Mouse (Mus musculus) cerebellum, postnatal 36 days (tissue): ENCODE measurements around the gene Cab39l.

Experiments
- DNase-seq, 2 experiments: peaks; one replicate each; pipeline ENCODE4 v3.0.0; 2021 to 2022; ENCODE audit warnings: mixed read lengths in 2 of 2

Gene Cab39l

DNA sequence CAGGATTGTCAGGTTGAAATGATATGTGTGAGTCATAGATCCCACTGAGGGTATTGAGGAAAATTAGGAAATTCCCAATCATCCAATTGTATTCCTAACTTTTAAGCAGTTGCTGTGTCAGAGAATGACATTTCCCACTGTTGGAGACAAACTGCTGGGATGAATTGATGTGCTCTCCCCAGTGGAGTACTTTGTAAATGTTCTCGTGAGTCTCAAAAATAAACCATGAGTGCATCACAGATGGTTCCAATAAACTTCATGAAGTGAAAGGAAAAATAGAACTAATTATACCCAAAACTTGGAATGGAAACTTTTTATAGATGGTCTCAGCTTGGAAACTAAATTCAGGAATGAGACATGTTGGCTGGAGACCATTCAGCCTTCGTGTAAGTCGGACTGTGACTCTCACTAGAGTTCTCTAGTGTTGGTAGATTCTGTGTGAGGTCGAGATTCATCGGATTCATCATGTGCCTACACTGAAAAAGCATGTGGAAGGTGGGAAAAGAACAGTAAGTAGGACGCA is 73.2 kb downstream of the Cab39l start:
- no peak for DNase-seq

DNA sequence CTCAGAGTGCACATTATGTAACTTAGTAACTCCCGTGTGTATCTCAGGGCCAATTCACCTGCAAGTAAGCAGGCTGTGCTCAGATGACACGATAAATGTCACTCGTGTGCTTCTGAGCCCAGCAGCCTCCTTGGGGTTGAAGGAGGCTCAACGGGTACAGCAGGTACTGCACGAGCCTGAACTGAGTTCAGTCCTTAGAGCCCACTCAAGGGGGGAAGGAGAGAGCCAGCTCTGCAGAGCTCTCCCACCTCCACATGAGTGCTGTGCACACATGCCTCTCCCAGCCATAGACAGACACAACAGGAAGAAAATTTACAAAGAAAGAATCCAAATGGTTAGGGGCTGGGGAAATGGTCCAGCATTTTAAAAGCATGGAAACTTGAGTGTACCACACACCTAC is 85.1 kb downstream of the Cab39l start:
- DNase-seq: no peak

DNA sequence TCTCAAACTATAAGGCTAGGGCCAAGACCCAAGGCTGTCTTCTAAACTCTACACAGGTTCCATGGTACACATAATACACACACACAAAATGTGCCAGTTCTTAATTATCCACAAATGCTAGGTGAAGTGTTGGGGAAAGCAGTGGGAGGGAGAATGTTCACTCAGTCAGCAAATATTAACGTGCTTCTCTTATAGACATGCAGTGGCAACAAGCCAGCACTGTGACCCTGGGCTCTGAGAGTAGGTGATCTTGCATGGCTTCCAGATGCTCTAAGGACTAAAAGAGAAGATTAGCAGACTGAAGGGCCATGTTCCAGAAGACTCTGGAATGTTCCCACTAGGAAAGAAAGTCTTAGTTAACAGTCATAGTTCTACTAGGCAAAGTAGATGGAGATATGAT is 90.0 kb downstream of the Cab39l start:
- DNase-seq: no peak

DNA sequence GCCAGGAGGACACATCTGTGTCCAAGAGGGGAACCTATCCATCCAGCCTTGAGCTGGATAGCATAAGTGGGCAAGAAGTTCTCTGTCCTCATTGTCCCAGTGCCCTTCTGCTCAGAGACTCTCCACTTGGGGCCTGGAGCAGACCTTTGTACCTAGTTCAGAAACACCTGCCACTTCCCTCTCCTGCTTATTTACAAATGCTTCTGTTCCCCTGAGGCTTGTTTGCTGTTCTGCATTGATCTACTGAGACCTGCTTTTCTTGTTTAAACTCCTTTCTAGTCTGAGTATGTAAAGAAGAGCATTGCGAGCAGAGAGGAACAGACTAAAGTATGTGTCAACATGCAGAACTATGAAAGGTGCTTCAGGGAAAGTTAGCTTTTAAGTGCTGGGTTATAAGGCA is 92.2 kb downstream of the Cab39l start:
- DNase-seq: no peak

DNA sequence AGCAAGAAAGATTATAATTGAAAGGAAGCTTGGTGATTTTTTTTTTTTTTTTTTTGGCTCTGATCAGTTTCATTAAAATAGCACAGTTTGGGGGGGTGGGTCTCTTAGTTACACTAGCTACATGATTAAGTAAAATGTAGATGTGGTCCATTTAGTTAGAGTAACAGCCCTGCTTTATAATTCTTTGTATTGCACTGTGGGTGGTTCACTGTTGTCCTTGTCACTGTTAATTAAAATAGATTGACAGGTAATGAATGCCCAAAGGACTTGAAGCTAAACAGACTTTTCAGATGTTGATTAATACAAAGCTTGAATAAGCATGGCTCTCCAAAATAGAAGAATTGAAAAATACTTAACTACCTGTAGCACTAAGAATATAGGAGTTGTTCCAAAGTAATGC is 93.1 kb downstream of the Cab39l start:
- no peak for DNase-seq

DNA sequence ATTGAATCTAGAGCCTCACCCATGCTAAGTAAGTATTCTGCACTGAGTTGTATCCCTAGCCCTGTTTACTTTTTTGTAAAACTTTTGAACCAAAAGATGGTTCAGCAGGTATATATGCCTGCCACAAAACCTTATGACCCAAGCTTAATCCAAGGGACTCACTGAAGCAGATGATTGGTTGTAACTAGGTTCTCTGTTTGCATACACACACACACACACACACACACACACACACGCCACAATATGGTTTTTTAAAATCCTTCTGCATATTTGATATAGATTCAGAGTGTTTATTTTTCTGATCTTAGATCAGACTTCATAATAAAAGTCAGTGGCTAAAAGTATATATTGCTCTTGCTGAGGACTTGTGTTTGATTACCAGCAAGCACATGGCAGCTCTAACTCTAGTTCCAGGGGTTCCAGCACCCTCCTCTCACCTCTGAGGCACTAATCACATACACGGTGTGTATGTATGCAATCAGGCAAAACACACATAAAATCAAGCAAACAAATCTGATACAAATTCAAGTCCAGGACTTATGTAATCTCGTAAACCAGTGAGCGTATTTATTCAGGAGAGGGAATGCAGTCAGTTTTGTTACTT is 97.2 kb downstream of the Cab39l start:
- DNase-seq: no peak

DNA sequence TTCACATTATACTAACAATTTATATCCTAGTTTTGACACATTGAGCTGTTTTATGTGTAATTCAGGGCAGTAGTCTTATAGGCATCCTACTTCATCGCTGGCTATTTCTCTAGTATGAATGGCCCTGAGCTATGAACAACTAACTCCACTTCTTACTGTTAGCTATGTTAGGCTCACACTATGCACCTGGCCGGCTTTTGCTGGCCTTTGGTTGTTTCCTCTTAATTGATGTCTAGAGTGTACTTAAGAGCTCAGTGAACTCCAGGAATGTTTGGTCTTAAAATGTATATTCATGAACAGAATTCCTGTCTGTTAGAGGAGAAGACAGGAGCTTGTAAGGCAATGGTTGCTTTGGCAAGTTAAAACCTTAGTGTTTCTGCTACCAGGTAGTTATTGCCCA is 99.5 kb downstream of the Cab39l start:
- DNase-seq: no peak

DNA sequence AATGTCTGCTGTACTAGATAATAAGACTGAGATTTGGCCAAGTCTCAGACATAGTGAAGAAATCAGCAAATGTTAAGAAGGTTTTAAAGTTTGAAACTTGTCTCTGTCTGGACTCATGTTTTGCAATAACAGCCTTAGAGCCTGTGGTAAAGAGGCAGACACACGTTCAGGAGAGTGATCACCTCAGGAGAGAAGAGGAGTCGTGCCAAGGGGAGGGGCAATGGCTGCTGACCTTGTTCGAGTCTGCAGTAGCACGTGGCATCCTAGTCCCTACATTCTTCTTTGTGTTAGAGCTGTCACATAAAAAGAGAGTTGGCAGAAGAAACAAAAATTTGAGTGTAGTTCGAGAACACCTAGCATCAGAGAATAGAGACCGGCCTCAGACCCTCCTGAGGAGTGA is 100.0 kb downstream of the Cab39l start:
- DNase-seq: no peak

DNA sequence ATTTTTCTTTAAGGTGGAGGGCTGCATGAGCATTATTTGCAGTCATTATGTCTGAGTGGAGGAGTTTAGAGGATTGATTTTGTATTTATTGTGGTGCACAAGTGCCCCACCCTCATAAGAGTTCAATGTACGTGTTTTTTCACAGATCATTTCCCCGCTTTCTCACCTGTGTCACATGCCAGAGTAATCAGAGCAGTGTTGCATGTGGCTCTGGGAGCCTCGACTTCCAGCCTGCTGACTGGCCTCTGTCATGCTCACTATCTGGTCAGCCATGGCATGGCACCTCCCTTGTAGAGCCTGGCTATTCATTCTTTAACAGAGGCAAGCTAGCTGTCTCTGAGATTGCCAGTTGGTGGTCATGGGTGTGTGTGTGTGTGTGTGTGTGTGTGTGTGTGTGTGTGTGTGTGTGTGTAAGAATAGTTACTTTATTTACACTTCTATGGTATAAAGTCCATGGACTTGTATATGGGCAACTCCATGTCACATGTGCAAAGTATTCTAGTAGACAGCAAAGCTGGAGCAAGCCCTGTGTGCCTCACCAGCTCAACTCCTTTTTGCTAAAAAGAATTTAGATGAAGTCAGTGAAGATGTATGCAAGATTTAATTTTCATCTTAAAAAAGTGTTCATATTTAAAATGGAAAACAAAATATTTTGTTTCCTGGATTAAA is 102.5 kb downstream of the Cab39l start:
- no peak for DNase-seq

DNA sequence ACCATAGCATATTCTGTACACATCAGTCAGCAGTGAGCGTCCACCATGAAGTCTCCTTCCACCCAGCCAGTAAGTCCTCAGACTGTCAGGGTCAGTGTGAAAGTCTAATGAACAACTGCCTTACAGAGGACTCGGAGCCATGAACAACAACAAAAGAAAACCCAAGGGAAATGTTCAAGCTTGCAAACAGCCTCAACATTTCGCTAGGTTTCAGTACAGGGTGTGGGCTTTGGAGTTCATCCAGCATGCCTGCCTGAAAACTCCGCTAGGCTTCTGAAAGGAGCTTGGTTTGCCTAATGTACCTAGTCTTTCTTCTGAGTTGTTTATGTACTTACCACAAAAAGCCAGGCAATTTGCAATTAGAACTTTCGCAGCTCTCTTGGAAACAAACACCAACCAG is 103.2 kb downstream of the Cab39l start:
- no peak for DNase-seq

DNA sequence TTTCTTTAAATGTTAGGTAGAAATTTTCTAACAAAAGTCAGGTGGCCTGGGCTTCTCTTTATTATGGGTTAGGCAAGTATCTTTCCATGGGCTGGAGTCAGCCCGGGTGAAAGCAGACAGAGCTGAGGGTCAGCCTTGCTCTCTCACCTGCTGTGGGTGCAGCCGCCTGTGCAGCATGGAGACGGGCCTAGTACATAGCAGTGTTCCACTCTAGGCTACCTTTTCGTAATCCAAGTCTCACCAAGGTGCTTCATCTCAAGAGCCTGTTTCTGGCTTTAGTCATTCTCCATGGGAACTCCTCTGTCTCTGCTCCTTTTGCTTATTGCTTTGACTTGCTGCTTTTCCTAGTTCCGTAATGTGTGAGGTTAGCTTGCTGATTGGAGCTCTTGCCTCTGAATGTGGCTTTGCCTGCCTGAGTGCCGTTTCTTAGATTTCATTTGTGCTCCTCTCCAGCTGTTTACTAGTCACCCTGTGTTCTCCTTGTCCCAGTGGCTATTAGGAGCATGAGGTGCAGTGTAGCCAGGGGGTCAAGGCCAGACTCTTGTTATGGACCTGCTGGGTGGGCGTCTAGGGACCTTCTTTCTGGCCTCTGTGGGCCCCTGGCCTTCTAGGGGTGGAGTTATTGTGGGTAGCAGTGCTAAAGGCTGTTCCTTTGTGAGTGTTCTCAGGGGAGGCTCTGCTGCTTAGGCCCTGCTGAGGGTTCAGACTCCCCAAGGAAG is 105.5 kb downstream of the Cab39l start:
- no peak for DNase-seq

DNA sequence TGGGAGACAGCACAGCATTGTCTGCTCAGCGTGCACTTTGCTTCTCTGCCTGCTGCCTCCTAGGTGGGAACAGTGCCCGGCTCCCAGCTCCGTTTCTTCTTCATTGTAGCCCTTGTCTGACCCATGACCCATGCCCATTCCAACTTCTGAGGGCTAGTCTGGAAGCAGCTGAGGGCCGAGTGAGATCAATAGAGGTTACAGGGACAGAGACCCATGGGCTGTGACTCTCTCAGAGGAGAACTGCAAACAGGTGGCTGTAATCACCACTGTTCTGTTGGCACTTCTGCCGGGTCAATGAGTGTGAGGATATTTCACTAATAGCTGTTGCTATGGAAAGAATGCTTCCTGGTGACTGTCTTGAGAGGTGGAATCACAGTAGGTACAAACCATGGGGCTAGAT is 106.8 kb downstream of the Cab39l start:
- no peak for DNase-seq

DNA sequence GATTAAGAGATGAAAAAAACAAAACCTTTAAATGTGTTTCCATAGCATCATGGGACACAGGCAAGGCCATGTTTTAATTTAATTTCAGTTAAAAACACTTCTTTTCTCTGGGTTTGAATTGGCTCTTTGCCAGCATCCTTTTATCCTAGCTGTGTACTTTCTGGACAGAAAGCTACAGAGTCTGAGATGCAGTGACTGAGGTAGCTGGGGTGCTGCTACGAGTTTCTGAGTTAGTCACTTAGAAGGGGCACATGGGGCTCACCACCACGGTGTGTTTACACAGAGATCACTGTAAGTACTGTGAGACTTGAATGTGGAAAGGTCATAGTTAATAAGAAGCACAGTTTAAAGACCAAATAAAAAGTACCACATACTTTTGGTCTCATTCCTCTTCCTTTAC is 107.8 kb downstream of the Cab39l start:
- DNase-seq: no peak

DNA sequence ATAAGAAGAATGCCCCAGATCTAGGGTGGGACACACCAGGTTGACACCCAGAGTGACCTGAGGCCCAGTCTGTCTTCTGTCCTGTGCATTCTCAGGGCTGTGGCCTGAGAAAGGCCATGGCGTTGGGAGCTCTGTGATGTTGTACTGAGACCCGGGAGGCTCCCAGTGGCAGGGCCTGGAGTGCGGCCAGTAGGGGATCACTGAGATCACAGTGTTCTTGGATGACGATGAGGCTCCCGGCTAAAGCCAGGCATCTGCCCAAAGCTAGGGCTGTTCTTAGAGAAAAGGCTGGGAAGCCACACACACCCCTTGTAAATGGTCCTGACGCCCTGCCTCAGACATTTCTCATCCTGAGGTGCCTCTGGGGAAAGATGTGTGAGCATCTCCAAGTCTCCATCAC is 108.3 kb downstream of the Cab39l start:
- DNase-seq: peak in 1 of 2 experiments; percentile 20

DNA sequence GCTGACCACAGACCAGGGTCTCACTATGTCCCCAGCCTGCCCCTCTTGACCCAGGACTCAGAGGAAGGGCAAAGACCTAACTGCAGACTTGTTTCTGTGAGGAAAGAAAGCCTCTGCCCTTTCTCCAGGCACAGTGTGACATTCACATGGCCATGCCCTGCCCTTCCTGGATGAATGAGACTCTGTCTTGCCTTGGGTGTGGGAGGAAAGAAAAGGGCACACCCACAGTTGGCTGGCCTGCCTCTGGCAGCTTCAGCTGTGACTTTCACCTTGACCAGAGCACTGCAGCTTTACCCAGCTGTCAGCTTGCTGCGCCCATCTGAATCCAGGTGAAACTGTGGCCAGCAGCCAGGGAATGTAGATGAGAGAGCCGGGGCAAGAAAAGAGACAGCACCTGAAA is 110.1 kb downstream of the Cab39l start:
- no peak for DNase-seq

DNA sequence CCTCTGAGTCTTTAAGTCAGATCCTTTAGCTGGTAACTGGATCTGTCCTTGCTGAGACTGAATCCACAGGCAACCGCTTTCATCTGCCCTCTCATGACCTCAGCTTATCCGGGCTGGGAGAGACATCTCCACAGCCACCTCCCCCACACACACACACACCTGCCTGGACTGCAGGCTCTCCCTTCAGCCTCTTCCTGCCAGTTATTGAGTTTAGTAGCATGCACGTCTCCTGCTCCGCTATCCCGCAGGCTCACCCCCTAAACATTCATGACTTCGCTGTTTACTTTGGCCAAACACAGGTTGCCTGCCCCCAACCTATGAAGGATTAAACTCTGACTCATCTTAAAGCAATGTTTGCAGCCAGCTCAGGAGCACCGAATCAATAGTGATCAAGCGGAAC is 111.2 kb downstream of the Cab39l start:
- DNase-seq: no peak

DNA sequence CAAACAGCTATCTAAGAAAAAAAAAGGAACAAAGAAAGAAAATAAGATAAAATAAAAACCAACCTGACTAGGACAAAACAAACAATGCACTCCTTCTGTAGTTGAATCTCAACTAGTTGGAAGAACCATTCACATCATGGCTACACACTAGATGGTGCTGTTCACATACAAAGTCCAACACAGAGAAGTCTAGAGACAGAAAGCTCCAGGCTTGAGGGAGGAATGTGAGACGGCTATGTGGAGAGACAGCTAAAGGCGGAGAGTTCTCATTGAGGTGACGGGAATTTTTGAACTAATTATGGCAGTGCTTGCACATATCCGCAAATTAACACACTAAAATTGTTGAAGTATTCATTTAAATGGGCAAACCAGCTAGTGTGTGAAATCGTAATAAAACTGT is 113.3 kb downstream of the Cab39l start:
- no peak for DNase-seq

DNA sequence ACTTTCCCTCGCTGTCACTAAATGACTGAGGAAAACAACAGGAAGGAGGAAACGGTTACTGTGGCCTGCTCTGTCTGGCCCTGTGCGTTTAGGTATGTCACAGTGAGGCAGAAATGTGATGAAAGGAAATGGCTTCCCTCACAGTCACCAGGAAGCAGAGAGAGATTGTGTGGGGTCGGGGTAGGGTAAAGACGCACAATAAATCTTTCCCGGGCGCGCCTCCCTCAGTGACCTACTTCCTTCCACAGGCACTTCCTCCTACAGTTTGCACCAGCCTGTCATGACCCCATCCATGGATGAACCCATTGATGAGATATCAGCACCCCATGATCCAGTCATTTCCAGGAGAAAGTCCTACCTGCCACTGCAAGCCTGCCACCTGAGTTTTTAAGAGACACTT is 114.2 kb downstream of the Cab39l start:
- no peak for DNase-seq

DNA sequence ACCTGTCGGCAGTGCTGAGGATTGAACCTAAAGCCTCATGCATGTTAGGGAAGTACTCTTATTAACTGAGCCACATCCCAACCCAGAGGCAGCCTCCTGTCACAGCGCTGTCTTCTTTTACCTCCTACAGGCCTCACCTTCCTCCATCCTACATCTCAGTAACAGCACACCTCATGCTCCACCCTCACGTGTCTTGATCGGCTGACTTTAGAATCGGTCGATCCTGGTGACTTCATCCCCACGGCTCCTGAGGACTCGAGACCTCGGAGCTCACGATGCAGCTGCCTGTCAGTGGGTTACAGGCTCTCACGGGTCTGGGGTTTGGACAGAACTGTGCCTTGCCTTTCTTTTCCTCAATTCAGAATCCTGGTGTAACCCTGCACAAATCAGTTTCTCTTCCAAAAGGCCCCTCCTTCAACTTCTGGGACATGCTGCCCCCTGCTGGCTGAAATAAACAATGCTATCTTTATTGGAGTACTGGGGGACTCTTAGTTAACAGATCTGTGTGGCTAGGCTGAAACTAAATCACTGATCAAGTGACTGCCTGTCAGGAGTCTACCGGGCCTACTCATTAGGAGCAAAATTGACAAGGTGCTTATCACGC is 115.3 kb downstream of the Cab39l start:
- DNase-seq: peak; percentile 53 to 64

DNA sequence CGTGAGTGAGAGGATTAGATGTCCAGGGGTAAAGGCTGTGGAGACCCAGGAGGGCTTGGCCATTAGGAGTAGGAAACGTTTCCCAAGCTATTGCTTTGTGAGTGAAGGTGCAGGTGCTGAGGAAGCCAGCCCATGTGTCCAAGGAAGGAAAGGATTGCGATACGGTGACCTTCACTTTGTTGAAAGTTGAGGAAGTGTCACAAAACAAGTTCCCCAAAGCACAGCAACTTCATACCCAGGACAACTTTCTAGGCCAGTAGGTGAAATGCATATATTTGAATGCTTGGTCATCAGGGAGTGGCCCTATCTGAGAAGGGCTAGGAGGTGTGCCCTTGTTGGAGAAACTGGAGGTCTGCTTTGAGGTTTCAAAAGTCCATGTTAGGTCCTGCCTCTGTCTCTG is 116.3 kb downstream of the Cab39l start:
- DNase-seq: no peak

DNA sequence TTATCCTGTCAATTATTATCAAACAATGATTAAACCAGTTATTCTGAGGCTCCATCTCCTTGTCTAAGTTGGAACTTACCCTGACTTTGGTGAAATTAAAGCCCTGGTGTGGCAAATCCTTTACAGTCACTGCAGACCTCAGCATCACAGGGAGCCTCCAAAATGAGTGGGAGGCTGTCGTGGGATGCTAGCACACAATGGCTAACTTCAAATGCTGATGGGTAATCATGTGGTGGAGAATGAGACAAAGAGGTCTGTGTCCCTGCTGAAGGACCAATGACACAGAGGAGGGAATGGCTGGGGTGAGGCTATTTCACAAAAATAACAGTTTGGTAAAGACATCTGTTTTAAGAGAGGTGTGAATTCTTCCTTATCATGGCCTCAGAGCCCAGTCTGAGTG is 117.1 kb downstream of the Cab39l start:
- DNase-seq: no peak

DNA sequence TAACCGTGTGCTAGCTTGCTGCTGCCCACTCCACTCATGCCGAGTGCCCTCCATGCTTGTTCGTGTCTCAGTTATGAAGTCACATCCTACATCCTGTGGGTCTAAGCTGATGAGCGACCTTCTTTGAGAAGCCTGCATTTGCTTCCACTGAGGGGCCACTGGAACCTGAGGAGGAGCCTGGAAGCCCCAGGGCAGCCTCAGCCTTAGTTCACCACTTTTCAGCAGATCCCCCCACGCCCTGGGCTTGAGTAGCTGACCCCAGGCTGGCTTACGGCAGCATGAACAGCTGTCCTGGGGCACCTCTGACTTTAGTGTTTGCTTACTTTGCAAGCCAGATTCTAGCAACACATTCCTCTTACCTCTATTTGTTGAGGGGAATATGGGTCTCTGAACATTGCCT is 126.0 kb downstream of the Cab39l start:
- no peak for DNase-seq

DNA sequence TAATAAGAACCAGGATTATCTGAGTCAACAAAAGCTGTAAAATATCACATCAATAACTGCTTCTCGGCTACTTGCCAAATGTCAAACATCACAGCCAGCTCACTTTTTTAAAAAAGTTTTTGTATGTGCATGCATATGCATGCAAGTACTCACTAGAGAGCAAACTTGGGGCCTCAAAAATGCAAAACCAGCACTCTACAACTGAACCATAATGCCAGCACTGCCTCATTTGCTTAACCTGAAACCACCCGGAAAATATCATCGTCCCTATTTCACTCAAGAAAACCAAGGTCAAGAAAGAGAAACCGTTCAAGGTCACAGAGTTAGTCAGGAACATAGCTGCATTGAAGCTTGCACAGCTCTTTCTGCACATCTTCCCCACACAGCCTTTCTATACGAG is 135.6 kb downstream of the Cab39l start:
- DNase-seq: no peak

DNA sequence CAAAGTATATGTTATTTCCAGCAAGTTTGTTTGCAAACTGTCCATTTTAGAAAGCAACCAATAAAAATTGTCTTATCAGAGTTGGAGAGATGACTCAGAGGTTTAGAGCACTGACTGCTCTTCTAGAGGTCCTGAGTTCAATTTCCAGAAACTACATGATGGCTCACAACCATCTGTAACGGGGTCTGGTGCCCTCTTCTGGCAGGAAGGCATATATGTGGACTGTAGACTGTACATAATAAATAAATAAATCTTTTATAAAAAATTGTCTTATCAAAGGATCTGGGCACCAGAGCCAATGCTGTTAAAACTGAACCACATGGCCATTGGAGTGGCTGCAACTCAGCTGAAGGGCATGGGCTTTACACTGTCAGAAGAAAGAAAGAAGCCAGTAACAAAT is 149.8 kb downstream of the Cab39l start:
- no peak for DNase-seq
